Mouse (Mus musculus): ENCODE measurements around the gene Hectd4. TPM values are rescaled to one million over a fixed set of nuclear protein-coding genes. Genes with fewer than 3 reads are reported as not detected.

The Hectd4 gene
- polyA plus RNA-seq, 1 experiment from 2014 or later, result 4.8 TPM

DNA sequence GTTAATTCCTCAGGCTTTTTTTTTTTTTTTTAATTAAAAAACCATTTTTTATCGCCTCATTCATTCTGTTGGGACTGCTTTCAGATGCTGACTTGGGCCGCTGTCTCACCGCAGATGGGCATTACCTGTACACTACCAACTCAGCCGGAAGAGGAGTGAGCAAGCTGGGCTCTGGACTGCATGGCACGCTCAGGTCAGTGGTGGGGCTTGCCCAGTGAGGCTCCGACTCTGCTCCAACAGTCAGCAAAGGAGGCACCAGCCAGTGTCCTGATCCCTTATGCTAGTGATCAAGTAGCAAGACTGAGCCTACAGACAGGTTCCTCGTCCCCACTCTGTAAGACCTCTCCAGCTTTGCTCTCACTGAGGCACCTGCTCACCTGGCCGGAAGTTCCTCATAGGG lies 42.4 kb downstream of the Hectd4 start:
- WGBS, result 92% methylated on average over 8 of the region's 8 CpGs
- H3K4me1 ChIP-seq, result no peaks in the 10 kb centered on the region
- ATAC-seq (ENCODE audit: insufficient read depth, low FRiP score, low read depth), result no peak

DNA sequence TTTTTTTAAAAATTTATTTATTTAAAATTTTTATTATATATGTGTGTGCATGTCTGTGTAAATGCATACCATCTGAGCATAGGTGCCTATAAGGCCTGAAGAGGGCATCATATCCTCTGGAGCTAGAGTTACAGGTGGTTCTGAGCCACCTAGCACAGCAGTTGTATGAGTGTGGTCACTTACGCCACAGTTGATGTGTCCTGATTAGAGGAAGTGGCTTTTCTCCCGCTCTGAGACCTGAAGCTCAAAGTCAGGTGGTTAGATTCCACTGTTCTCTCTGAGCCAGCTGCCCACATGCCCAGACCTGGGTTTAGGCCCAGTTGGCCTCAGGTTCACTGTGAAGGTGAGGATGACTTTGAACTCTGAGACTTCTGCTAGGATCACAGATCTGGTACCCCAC lies 44.6 kb downstream of the Hectd4 start:
- Histone ChIP-seq H3K4me2 (no peak overlapping the region), H3K27ac (no peak overlapping the region), H3K4me3 (replicated peaks) (no peak overlapping the region), H3K9me3 (no peaks in the 10 kb centered on the region), H3K36me3 (peaks cover 20% of the 10 kb centered on the region), H3K4me1 (no peaks in the 10 kb centered on the region), H3K27me3 (replicated peaks) (no peaks in the 10 kb centered on the region), H3K9ac (no peak overlapping the region)
- WGBS, result 95% methylated on average over 2 of the region's 2 CpGs
- ATAC-seq (ENCODE audit: insufficient read depth, low FRiP score, low read depth), result no peak

More for the DNA sequence above, 42.4 kb downstream of the Hectd4 start:
- Histone ChIP-seq H3K4me3 (replicated peaks) (no peak overlapping the region), H3K9me3 (no peaks in the 10 kb centered on the region), H3K27ac (no peak overlapping the region), H3K4me2 (no peak overlapping the region), H3K27me3 (replicated peaks) (no peaks in the 10 kb centered on the region), H3K9ac (no peak overlapping the region), H3K36me3 (peaks cover 21% of the 10 kb centered on the region)

GRCm38 (mm10) chr5:121266741-121267382 lies 46.8 kb downstream of the Hectd4 start:
- 79% methylated on average over 7 of the region's 7 CpGs for WGBS
- H3K27ac ChIP-seq, result no peak overlapping the region

DNA sequence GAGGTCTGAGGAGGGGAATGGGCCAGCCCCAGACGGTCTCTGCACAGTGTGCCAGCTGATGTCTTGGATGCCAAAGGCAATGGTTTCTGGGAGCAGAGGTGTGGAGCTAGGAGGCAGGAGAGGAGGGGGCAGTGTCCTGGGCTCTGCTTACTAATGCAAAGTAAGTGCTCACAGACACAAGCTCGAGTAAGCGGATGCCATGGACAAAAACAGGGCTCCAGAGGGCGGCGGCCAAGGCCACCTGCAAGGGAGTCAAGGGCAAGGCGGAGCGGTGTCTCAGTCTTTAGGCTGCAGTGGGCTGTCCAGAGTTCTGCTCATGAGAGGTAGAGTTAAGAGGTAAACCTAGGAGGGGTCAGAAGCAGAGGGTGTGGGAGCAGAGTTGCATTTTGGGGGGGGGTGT lies 51.0 kb downstream of the Hectd4 start:
- no peak overlapping the region for H3K9ac ChIP-seq
- H3K9me3 ChIP-seq, result no peaks in the 10 kb centered on the region
- no peak overlapping the region for H3K4me2 ChIP-seq
- H3K4me1 ChIP-seq, result no peaks in the 10 kb centered on the region
- no peaks in the 10 kb centered on the region for H3K27me3 ChIP-seq (replicated peaks)
- 0 out of 2 replicates have a peak, but pooled peaks cover 5% of the 10 kb centered on the region for H3K36me3 ChIP-seq
- no peak overlapping the region for H3K4me3 ChIP-seq (replicated peaks)
- ATAC-seq (ENCODE audit: insufficient read depth, low FRiP score, low read depth), result no peak
- no peak overlapping the region for H3K27ac ChIP-seq
- WGBS, result 87% methylated on average over 7 of the region's 7 CpGs

More at GRCm38 (mm10) chr5:121266741-121267382, 46.8 kb downstream of the Hectd4 start:
- Histone ChIP-seq H3K36me3 (peaks cover 19% of the 10 kb centered on the region), H3K27me3 (replicated peaks) (no peaks in the 10 kb centered on the region), H3K9me3 (no peaks in the 10 kb centered on the region), H3K4me2 (no peak overlapping the region), H3K4me1 (no peaks in the 10 kb centered on the region), H3K4me3 (replicated peaks) (no peak overlapping the region), H3K9ac (no peak overlapping the region)
- ATAC-seq (ENCODE audit: insufficient read depth, low FRiP score, low read depth), result peak; percentile 53; the same call in 1 of the 2 replicates

DNA sequence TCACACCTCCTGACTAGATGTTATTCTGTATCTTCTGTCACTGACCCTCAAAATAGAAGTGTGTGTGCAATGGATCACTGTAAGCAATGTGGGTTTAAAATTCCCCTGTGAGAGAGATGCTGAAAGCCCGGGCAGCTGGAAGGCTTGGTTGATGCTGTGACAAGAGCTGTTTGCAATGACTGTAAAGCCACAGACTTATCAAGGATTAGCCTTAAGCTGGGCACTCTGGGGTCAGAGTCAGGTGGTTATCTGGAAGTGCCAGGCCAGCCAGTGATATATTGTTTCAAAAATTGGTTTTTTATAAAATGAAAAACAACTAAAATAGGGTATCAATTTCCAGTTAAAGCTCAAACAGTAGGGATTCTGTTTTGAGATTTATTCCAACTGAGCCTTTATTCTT lies 56.8 kb downstream of the Hectd4 start:
- 65% methylated on average over 1 of the region's 1 CpGs for WGBS
- H3K36me3 ChIP-seq, result peaks cover 19% of the 10 kb centered on the region
- ATAC-seq (ENCODE audit: insufficient read depth, low FRiP score, low read depth), result no peak

DNA sequence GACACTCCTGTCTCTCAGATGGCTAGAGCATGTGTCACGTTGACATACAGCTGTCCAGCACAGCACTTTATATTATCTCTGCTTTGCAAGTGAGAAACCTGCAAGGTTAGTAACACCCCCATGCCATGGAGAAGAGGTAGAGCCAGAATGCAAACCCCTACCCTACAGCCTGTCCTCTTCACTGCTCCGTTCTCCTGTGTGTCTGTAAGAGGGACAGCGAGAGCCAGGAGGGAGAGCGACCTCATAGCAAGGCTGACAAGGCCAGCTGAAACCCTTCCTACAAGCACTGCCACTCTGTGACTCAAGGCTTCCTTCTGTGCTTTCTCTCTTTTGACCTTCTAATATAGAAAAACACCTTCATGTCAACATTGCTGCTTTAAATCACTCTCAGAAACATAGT lies 60.4 kb downstream of the Hectd4 start:
- WGBS, result 90% methylated on average over 4 of the region's 4 CpGs
- Histone ChIP-seq H3K4me2 (no peak overlapping the region), H3K36me3 (peaks cover 28% of the 10 kb centered on the region), H3K4me3 (replicated peaks) (no peak overlapping the region), H3K9me3 (no peaks in the 10 kb centered on the region), H3K27me3 (replicated peaks) (no peaks in the 10 kb centered on the region), H3K4me1 (no peaks in the 10 kb centered on the region), H3K27ac (no peak overlapping the region), H3K9ac (no peak overlapping the region)
- ATAC-seq (ENCODE audit: insufficient read depth, low FRiP score, low read depth), result no peak

More for the DNA sequence above, 56.8 kb downstream of the Hectd4 start:
- H3K27me3 ChIP-seq (replicated peaks), result no peaks in the 10 kb centered on the region
- H3K4me3 ChIP-seq (replicated peaks), result no peak overlapping the region
- no peaks in the 10 kb centered on the region for H3K4me1 ChIP-seq
- H3K27ac ChIP-seq, result no peak overlapping the region
- H3K4me2 ChIP-seq, result no peak overlapping the region
- no peak overlapping the region for H3K9ac ChIP-seq
- no peaks in the 10 kb centered on the region for H3K9me3 ChIP-seq

- WGBS, result 93% methylated on average over 9 of the region's 9 CpGs
- H3K4me1 ChIP-seq, result no peaks in the 10 kb centered on the region
- H3K27ac ChIP-seq, result no peak overlapping the region
- H3K9me3 ChIP-seq, result no peaks in the 10 kb centered on the region
- no peak overlapping the region for H3K9ac ChIP-seq
- H3K36me3 ChIP-seq, result peaks cover 30% of the 10 kb centered on the region; the same call in 1 of the 2 replicates
- H3K4me2 ChIP-seq, result no peak overlapping the region
- no peaks in the 10 kb centered on the region for H3K27me3 ChIP-seq (replicated peaks)
- no peak for ATAC-seq (ENCODE audit: insufficient read depth, low FRiP score, low read depth)
- H3K4me3 ChIP-seq (replicated peaks), result no peak overlapping the region
Observed at GRCm38 (mm10) chr5:121283051-121283450, 63.0 kb downstream of the Hectd4 start.

DNA sequence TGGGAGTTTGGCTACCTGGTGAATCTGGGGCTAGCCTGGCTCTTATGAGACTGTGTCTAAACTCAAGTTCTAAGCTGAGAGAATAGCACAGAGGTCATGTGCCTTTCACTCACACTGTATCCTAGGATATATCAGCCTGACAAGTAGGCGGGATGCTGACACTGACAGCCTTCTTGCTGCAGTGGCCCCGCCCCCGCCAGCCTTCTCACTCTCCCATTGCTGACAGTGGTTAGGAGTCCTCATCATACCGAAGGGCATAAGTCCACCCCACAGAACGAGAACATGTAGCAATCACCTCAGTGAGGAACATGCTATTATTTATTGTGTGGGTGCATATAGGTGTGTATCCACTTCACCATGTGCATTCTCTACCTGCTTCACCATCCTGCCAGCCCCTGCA lies 64.8 kb downstream of the Hectd4 start:
- no peak overlapping the region for H3K4me3 ChIP-seq (replicated peaks)
- H3K9ac ChIP-seq, result no peak overlapping the region
- no peaks in the 10 kb centered on the region for H3K27me3 ChIP-seq (replicated peaks)
- H3K27ac ChIP-seq, result no peak overlapping the region
- peaks cover 35% of the 10 kb centered on the region; the same call in 1 of the 2 replicates for H3K36me3 ChIP-seq
- ATAC-seq (ENCODE audit: insufficient read depth, low FRiP score, low read depth), result no peak
- WGBS, result 82% methylated on average over 5 of the region's 5 CpGs
- no peak overlapping the region for H3K4me2 ChIP-seq
- no peaks in the 10 kb centered on the region for H3K4me1 ChIP-seq
- H3K9me3 ChIP-seq, result no peaks in the 10 kb centered on the region

DNA sequence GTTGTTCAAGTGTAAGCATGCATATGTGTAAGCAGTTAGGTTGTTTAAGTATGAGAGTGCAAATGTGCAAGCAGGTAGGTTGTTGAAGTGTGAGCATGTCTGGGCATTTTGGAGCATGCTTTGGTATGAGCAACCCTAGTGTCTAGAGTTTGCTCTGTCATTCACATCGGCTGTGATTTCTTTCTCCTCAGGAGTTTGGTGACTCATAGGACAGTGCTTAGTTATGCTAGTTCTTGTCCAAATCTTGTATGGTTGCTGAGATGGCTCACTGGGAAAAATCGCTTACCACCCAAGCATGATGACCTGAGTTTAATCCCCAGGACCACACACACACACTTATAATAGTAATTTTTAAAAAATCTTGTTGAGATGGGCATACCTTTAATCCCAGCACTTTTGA lies 67.2 kb downstream of the Hectd4 start:
- Histone ChIP-seq H3K9ac (no peak overlapping the region), H3K4me3 (replicated peaks) (no peak overlapping the region), H3K4me2 (no peak overlapping the region), H3K4me1 (no peaks in the 10 kb centered on the region), H3K27ac (no peak overlapping the region), H3K27me3 (replicated peaks) (no peaks in the 10 kb centered on the region), H3K9me3 (no peaks in the 10 kb centered on the region), H3K36me3 (peaks cover 30% of the 10 kb centered on the region; the same call in 1 of the 2 replicates)
- 81% methylated on average over 2 of the region's 2 CpGs for WGBS
- no peak for ATAC-seq (ENCODE audit: insufficient read depth, low FRiP score, low read depth)

GRCm38 (mm10) chr5:121290289-121290688 lies 70.3 kb downstream of the Hectd4 start:
- Histone ChIP-seq H3K4me1 (no peaks in the 10 kb centered on the region), H3K27me3 (replicated peaks) (no peaks in the 10 kb centered on the region), H3K36me3 (peaks cover 37% of the 10 kb centered on the region), H3K9ac (no peak overlapping the region), H3K27ac (no peak overlapping the region), H3K4me3 (replicated peaks) (no peak overlapping the region), H3K9me3 (no peaks in the 10 kb centered on the region), H3K4me2 (no peak overlapping the region)
- WGBS, result 86% methylated on average over 3 of the region's 3 CpGs
- ATAC-seq (ENCODE audit: insufficient read depth, low FRiP score, low read depth), result no peak

DNA sequence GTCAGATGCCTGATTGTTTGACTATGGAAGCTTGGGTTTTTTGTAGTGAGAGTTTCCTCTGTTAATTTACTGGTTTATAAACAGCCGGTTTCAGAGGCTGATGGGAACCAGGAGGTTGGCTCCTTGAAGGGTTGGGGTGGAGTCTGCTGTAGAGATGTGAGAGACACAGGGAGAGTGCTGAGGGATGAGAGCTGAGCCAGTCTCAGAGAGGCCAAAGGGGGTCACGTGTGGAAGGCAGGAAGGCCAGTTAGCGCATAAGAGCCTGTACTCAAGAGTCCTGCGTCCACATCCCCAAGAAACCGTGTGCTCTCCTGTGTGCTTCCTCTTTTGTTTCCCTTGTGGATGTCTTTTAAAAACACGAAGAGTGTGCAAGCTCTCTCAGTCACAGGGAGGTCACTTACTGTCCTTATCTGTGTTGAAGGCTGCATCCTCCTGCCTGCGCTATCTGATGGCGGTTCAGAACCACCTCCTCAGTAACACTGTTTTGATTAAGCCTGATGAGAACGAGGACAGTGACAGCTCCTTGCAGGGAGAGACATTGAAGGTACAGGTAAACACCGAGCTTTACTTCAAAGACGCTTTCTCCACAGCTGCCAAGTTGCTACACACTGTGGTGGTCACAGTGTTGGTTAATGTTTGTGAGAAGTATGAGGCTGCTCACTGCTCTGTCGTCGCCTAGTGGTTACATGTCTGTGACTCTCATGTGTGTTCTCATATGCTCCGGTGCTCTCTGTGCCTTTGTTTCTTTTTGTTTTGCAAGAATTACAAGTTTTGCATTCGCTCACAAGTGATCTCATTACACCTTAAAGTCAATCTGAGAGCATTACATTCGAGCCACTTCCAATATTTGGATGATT lies 72.5 kb downstream of the Hectd4 start:
- Histone ChIP-seq H3K27me3 (replicated peaks) (no peaks in the 10 kb centered on the region), H3K36me3 (peaks cover 40% of the 10 kb centered on the region), H3K4me1 (no peaks in the 10 kb centered on the region), H3K4me3 (replicated peaks) (no peak overlapping the region), H3K27ac (no peak overlapping the region), H3K4me2 (no peak overlapping the region), H3K9ac (no peak overlapping the region), H3K9me3 (no peaks in the 10 kb centered on the region)
- ATAC-seq (ENCODE audit: insufficient read depth, low FRiP score, low read depth), result no peak
- 71% methylated on average over 16 of the region's 16 CpGs for WGBS

DNA sequence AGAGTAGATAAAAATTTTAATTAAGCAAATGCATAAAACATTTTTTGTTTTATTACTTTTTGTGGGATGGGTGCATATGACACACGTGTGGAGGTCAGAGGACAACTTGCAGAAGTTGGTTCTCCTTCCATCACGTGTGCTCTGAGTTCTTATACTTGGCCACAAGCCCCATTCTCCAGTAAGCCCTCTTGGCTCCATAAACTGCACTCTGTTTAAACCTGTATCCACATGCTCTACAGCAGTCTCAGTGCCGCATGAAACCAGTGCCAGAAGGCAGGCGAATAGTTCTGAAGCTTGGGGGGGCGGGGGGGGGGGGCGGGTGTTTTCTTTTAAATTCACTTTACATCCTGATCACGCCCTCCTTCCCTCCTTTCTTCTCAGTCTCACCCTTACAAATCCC lies 85.0 kb downstream of the Hectd4 start:
- Histone ChIP-seq H3K36me3 (peaks cover 65% of the 10 kb centered on the region), H3K9me3 (no peaks in the 10 kb centered on the region), H3K4me3 (replicated peaks) (no peak overlapping the region), H3K4me1 (no peaks in the 10 kb centered on the region), H3K27me3 (replicated peaks) (no peaks in the 10 kb centered on the region), H3K27ac (no peak overlapping the region), H3K9ac (no peak overlapping the region), H3K4me2 (no peak overlapping the region)
- no peak for ATAC-seq (ENCODE audit: insufficient read depth, low FRiP score, low read depth)
- WGBS, result 86% methylated on average over 7 of the region's 7 CpGs
